Mouse (Mus musculus) hindbrain, embryonic 15.5 days (tissue): Measurements from ENCODE around the gene Fam57b. TPM values are rescaled to one million over a fixed set of nuclear protein-coding genes. Genes with fewer than 3 reads are reported as not detected.
A peak's percentile ranks its signal among the peaks of the same experiment; 100 is the strongest.

Source experiments
- ATAC-seq: fragments of 200-750 bp; cut with Nextera tagmentation; 2 replicates; pipeline ENCODE4 v1.8.0; 2017; ENCODE audit warnings: low read depth, moderate number of reproducible peaks, moderate TSS enrichment; ENCODE audit not compliant: low FRiP score
- H3K27ac ChIP-seq: fragments of 300-500 bp; sonication (generic); replicated peaks from 2 replicates; pipeline ENCODE4 v1.5.1; 2015; ENCODE audit warnings: mild to moderate bottlenecking, inconsistent platforms
- H3K27me3 ChIP-seq: fragments of 300-500 bp; sonication (generic); 2 replicates; pipeline ENCODE4 v1.6.1; 2015; ENCODE audit warnings: control low read depth, inconsistent platforms
- H3K36me3 ChIP-seq: fragments of 300-500 bp; sonication (generic); 2 replicates; pipeline ENCODE4 v1.6.1; 2015; ENCODE audit warnings: control low read depth, inconsistent platforms
- H3K4me1 ChIP-seq: fragments of 300-500 bp; sonication (generic); replicated peaks from 2 replicates; pipeline ENCODE4 v1.6.1; 2015; ENCODE audit warnings: control low read depth, inconsistent platforms
- H3K4me2 ChIP-seq: fragments of 300-500 bp; sonication (generic); 2 replicates; pipeline ENCODE4 v1.6.1; 2015; ENCODE audit warnings: moderate library complexity, mild to moderate bottlenecking, inconsistent platforms
- H3K4me3 ChIP-seq: fragments of 300-500 bp; sonication (generic); 2 replicates; pipeline ENCODE4 v1.5.1; 2015; ENCODE audit warnings: mild to moderate bottlenecking, inconsistent platforms
- H3K9ac ChIP-seq: fragments of 300-500 bp; sonication (generic); 2 replicates; pipeline ENCODE4 v1.6.1; 2015; ENCODE audit warnings: inconsistent platforms
- H3K9me3 ChIP-seq: fragments of 300-500 bp; sonication (generic); 2 replicates; pipeline ENCODE4 v1.6.1; 2016; ENCODE audit warnings: control low read depth, inconsistent platforms
- WGBS: fragments of 180-500 bp; shearing (Covaris S2); methylation state at CpG from one replicate; pipeline ENCODE4 v1.1.7; 2015; 5-methylcytosine and 5-hydroxymethylcytosine counted together
- polyA plus RNA-seq: library from polyadenylated mRNA; unstranded; fragments of >200 nt; fragmentation: Nextera tagmentation; extraction: Ambion mirVana; gene quantifications from 2 replicates; pipeline ENCODE4 v1.2.1, GENCODE M21; 2015

Fam57b gene
- polyA plus RNA-seq, 1 experiment from 2014 or later, result 60.8 TPM

DNA sequence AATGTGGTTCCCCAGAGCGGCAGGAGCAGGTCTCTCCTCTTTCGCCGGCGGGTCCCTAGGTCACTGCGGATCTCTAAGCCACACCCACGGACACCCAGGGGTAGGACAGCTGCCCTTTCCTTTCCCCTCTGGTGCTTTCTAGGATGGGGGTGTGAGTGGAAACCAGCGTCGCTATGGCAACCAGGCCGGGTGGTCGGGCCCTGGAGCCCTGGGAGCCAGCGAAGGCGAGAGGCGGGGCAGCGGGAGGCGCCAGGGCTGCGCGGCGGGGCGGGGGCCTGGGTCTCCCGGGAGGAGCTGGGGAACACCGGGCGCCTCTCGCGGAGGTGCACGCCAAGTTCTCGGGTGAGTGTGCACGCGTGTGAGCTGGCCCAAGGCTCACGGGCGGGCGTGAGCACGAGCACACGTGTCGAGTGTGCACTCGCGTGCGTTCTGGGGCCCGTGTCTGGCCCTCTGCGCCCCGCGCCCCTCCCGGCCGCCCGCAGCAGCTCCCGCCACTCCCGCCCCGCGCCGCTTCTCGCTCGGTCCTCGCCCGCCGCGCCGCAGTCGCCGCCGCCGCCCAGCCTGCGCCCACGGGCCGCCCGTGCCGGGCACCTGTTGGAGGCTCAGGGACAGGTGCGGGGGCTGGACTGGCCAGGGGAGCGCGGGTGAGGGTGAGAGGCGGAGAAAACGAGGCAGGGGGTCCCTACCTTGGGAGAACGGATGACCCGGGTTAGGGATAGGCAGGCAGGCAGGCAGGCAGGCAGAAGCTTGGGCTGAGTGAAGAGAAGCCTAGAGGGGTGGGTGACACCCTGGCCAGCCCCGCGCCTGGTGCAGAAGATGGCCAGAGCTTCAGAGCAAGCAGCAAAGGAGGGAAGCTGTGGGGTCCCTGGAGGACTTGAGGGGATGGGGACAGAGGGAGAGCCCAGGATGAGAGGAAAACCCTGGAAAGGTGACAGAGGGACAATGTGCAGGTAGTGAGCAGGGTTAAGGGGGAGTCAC is 50.2 kb downstream of the Fam57b start:
- peaks cover 10% of the 10 kb centered on the region for H3K27me3 ChIP-seq
- H3K4me2 ChIP-seq, result peak overlapping the region; percentile 95
- peaks cover 24% of the 10 kb centered on the region for H3K4me1 ChIP-seq
- H3K9ac ChIP-seq, result peak overlapping the region; percentile 64
- H3K27ac ChIP-seq, result peak overlapping the region; percentile 30; the same call in 1 of the 2 replicates
- no peaks in the 10 kb centered on the region for H3K9me3 ChIP-seq
- under 1% methylated on average over 54 of the region's 74 CpGs for WGBS
- ATAC-seq, result peak; percentile 47
- peak overlapping the region; percentile 55 for H3K4me3 ChIP-seq
- H3K36me3 ChIP-seq, result peaks cover 9% of the 10 kb centered on the region

DNA sequence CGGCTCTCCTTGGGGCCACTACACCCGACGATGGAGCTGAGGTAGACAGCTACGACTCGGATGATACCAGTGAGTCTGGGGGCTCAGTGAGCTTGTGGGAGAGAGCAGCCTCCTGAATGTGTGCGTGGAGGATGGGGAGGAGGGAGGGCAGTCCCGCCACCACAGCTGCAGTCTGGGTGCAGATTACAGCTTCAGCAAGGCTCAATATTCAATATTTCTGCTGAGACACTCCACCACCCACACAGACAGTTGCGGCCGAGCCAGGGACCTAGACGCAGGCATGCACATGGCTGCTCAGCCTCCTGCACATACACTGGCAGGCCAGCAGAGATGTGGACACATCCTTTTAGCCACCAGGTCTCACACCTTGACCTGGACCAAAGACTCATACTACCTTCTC is 51.3 kb downstream of the Fam57b start:
- Histone ChIP-seq H3K9ac (peak overlapping the region; percentile 64), H3K27ac (0 out of 2 replicates have a peak overlapping the region, but pooled peaks have one; percentile 30), H3K4me2 (peak overlapping the region; percentile 95), H3K9me3 (no peaks in the 10 kb centered on the region), H3K4me1 (peaks cover 24% of the 10 kb centered on the region), H3K36me3 (peaks cover 20% of the 10 kb centered on the region), H3K4me3 (peak overlapping the region; percentile 55), H3K27me3 (peaks cover 10% of the 10 kb centered on the region)
- peak; percentile 40; the same call in 1 of the 2 replicates for ATAC-seq
- WGBS, result 15% methylated on average over 10 of the region's 10 CpGs

GRCm38 (mm10) chr7:126850161-126850560 is 52.7 kb downstream of the Fam57b start:
- no peak overlapping the region for H3K4me3 ChIP-seq
- H3K9me3 ChIP-seq, result no peaks in the 10 kb centered on the region
- no peak overlapping the region for H3K27ac ChIP-seq
- 86% methylated on average over 6 of the region's 6 CpGs for WGBS
- peaks cover 24% of the 10 kb centered on the region for H3K4me1 ChIP-seq
- peaks cover 10% of the 10 kb centered on the region for H3K27me3 ChIP-seq
- H3K4me2 ChIP-seq, result no peak overlapping the region
- H3K9ac ChIP-seq, result no peak overlapping the region
- H3K36me3 ChIP-seq, result peaks cover 29% of the 10 kb centered on the region
- ATAC-seq, result no peak

- H3K9me3 ChIP-seq, result no peaks in the 10 kb centered on the region
Measured at GRCm38 (mm10) chr7:126851192-126851591, 53.7 kb downstream of the Fam57b start.

GRCm38 (mm10) chr7:126853454-126853853 is 56.0 kb downstream of the Fam57b start:
- Histone ChIP-seq H3K9ac (no peak overlapping the region), H3K4me3 (no peak overlapping the region), H3K27me3 (peaks cover 10% of the 10 kb centered on the region), H3K4me2 (no peak overlapping the region), H3K4me1 (peaks cover 11% of the 10 kb centered on the region), H3K36me3 (peaks cover 39% of the 10 kb centered on the region), H3K27ac (no peak overlapping the region), H3K9me3 (no peaks in the 10 kb centered on the region)
- 87% methylated on average over 5 of the region's 5 CpGs for WGBS
- no peak for ATAC-seq

More at GRCm38 (mm10) chr7:126851192-126851591, 53.7 kb downstream of the Fam57b start:
- Histone ChIP-seq H3K4me2 (no peak overlapping the region), H3K9ac (no peak overlapping the region), H3K4me3 (no peak overlapping the region), H3K4me1 (peaks cover 24% of the 10 kb centered on the region), H3K27ac (no peak overlapping the region), H3K27me3 (peaks cover 10% of the 10 kb centered on the region), H3K36me3 (peaks cover 29% of the 10 kb centered on the region)
- no peak for ATAC-seq
- WGBS, result 45% methylated on average over 12 of the region's 12 CpGs

GRCm38 (mm10) chr7:126855641-126856040 is 58.2 kb downstream of the Fam57b start:
- WGBS, result 86% methylated on average over 3 of the region's 3 CpGs
- H3K27ac ChIP-seq, result no peak overlapping the region
- H3K4me2 ChIP-seq, result no peak overlapping the region
- H3K36me3 ChIP-seq, result peaks cover 42% of the 10 kb centered on the region
- H3K4me3 ChIP-seq, result no peak overlapping the region
- no peak for ATAC-seq
- no peak overlapping the region for H3K9ac ChIP-seq
- H3K9me3 ChIP-seq, result no peaks in the 10 kb centered on the region
- peaks cover 1% of the 10 kb centered on the region for H3K4me1 ChIP-seq
- H3K27me3 ChIP-seq, result no peaks in the 10 kb centered on the region

- Histone ChIP-seq H3K9me3 (no peaks in the 10 kb centered on the region), H3K4me1 (peaks cover 10% of the 10 kb centered on the region), H3K36me3 (peaks cover 41% of the 10 kb centered on the region), H3K27ac (no peak overlapping the region), H3K9ac (no peak overlapping the region), H3K27me3 (no peaks in the 10 kb centered on the region), H3K4me3 (no peak overlapping the region), H3K4me2 (no peak overlapping the region)
- 80% methylated on average over 9 of the region's 9 CpGs for WGBS
- ATAC-seq, result no peak
Measured at GRCm38 (mm10) chr7:126856741-126857420, 59.4 kb downstream of the Fam57b start.

- no peak for ATAC-seq
- 70% methylated on average over 5 of the region's 5 CpGs for WGBS
- H3K27ac ChIP-seq, result 0 out of 2 replicates have a peak overlapping the region, but pooled peaks have one; percentile 91
Measured at GRCm38 (mm10) chr7:126860987-126861386, 63.5 kb downstream of the Fam57b start.

GRCm38 (mm10) chr7:126861429-126862130 is 64.1 kb downstream of the Fam57b start, which contains the start of gene Hirip3:
Gene Hirip3 (plus strand): TSS chr7:126861972.
- H3K9me3 ChIP-seq, result no peaks in the 10 kb centered on the region
- H3K36me3 ChIP-seq, result peaks cover 34% of the 10 kb centered on the region
- peak within 1 kb of the TSS; percentile 91 for H3K27ac ChIP-seq
- WGBS, result 3% methylated on average over 42 of the region's 42 CpGs
- peaks cover 30% of the 10 kb centered on the region for H3K4me1 ChIP-seq
- peak within 1 kb of the TSS; percentile 86 for H3K4me2 ChIP-seq
- ATAC-seq, result peak; percentile 86
- H3K4me3 ChIP-seq, result peak within 1 kb of the TSS; percentile 81
- peak within 1 kb of the TSS; percentile 58 for H3K9ac ChIP-seq
- no peaks in the 10 kb centered on the region for H3K27me3 ChIP-seq

More at GRCm38 (mm10) chr7:126860987-126861386, 63.5 kb downstream of the Fam57b start:
- Histone ChIP-seq H3K9ac (peak overlapping the region; percentile 58), H3K36me3 (peaks cover 29% of the 10 kb centered on the region), H3K4me1 (peaks cover 30% of the 10 kb centered on the region), H3K27me3 (no peaks in the 10 kb centered on the region), H3K9me3 (no peaks in the 10 kb centered on the region), H3K4me2 (peak overlapping the region; percentile 86), H3K4me3 (peak overlapping the region; percentile 81)

GRCm38 (mm10) chr7:126862147-126862784 is 64.8 kb downstream of the Fam57b start, which contains the start of gene Ino80e:
Gene Ino80e (minus strand): TSS chr7:126862377.
- Histone ChIP-seq H3K4me1 (peaks cover 30% of the 10 kb centered on the region), H3K4me2 (peak within 1 kb of the TSS; percentile 86), H3K27me3 (no peaks in the 10 kb centered on the region), H3K27ac (peak within 1 kb of the TSS; percentile 91), H3K9ac (peak within 1 kb of the TSS; percentile 58), H3K4me3 (peak within 1 kb of the TSS; percentile 81), H3K36me3 (peaks cover 38% of the 10 kb centered on the region), H3K9me3 (no peaks in the 10 kb centered on the region)
- WGBS, result under 1% methylated on average over 41 of the region's 41 CpGs
- peak; percentile 74 for ATAC-seq

DNA sequence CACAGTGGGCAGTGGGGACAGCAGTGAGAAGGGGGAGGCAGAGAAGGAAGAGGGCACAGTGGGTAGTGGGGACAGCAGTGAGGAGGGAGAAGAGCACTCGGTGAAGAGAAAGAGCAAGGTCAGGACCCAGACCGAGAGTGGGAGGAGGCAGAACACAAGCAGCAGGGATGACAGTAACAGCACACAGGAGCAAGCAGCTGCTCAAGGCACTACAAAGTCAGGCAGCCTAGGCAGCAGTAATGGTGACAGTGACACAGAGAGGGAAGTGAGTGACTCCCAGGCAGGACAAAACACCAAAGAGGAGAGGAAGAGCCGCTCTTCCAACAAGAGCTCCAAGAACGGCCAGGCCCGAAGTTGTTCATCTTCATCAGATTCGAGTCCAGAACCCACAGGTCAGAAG is 66.3 kb downstream of the Fam57b start:
- no peak overlapping the region for H3K9ac ChIP-seq
- no peaks in the 10 kb centered on the region for H3K9me3 ChIP-seq
- ATAC-seq, result no peak
- peaks cover 44% of the 10 kb centered on the region for H3K36me3 ChIP-seq
- peak overlapping the region; percentile 86 for H3K4me2 ChIP-seq
- H3K4me1 ChIP-seq, result peaks cover 30% of the 10 kb centered on the region
- H3K27me3 ChIP-seq, result no peaks in the 10 kb centered on the region
- WGBS, result 54% methylated on average over 6 of the region's 6 CpGs
- H3K4me3 ChIP-seq, result peak overlapping the region; percentile 81; the same call in 1 of the 2 replicates
- H3K27ac ChIP-seq, result no peak overlapping the region
